Mouse (Mus musculus) activated CD4-positive, CD25-positive, alpha-beta regulatory T cell, adult 9 weeks (primary cell): Measurements from ENCODE around the gene Ngly1. TPM values are rescaled to one million over a fixed set of nuclear protein-coding genes. Genes with fewer than 3 reads are reported as not detected.

Experiments
- polyA plus RNA-seq: library from polyadenylated mRNA; unstranded; fragments of 100-300 nt; shearing (Covaris generic); gene quantifications from one replicate; pipeline ENCODE4 v1.2.1, GENCODE M21; 2017

Gene Ngly1
- polyA plus RNA-seq, result 66.9 TPM

DNA sequence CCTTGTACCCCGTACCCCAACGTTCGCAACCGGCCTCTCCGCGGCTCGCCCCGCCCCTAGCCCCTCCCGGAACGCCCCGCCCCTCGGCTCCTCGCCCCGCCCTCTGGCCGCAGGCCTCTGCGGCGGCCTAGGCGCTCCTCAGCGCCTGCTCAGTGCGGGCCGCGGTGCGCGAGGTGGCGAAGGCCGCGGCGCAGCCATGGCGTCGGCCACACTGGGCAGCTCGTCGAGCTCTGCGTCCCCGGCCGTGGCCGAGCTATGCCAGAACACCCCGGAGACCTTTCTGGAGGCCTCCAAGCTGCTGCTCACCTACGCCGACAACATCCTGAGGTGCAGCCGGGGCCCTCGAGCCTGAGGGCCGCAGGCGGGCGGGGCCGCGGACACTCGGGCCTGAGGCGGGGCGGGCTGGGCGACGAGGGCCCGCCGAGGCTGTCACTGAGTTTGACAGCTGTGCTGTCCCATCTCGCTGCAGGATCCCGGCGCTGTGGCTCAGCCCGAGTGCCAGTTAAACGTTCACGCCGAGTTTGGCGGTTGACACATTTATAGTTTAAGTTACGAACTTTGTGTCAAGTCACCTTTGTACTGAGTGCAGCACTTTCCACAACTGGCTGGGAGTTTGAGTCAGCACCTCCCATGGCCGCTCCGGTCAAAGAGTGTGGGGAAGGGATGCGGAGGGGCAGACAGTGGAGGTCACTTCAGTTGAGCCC lies at the start of gene Ngly1, which contains the start of gene Oxsm:
TSS of gene Ngly1 (plus strand) at position 110 of the 704 bp plus-strand sequence.
TSS of gene Oxsm (minus strand) at position 638 of the 704 bp plus-strand sequence.

Other genes starting within 250 kb of the Ngly1 start
- 10.3 TPM for gene Oxsm, start 528 bp downstream of the Ngly1 start, polyA plus RNA-seq
- 34.1 TPM for gene Top2b, start 115.9 kb downstream of the Ngly1 start, polyA plus RNA-seq